Mouse (Mus musculus): ENCODE data around the gene Il20rb.

DNA sequence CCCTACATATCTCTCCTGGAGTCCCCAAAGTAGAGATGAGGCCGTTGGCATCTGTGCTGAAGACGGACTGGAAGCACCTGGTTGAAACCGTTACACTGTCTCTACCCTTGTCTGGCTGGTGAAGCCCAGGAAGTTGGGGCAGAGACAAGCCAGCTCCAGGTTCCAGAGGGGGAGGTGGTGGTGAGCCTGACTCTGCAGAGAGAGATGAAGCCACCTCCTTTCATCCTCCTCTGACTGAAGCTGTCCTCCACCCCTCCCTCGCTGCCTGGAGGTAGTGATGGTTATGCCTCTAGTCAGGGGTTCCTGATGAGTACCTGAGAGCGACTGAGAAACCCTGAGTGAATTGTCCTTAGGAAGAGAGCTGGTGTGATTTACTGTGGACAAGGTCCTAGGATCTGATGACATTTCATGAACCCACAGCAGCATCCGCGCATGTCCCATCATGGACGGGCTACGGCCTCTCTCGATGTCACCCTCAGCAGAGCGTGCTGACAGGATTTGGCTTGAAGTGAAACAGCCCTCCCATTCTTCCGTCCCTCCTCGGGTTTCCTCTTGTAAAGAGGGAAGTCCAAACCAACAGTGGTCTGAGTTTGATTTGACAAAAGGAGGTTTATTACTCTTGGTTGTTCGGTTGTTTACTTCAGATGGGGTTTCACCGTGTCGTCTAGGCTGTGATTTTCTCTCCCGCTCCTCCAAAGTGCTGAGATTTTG, 28.5 kb downstream of the Il20rb start:
- TF ChIP-seq EP300 (IDR thresholded peaks at IDR 0.05; ENCODE audit: insufficient read depth, low read depth, low read length) (no peak), POLR2A (IDR thresholded peaks at IDR 0.05; ENCODE audit: insufficient read depth, low read length) (no peak), CTCF (IDR thresholded peaks at IDR 0.05; ENCODE audit: low read depth, low read length) (no peak)
